Comparison of ENCODE assay signal across 8 mouse cellular contexts in genomic region chr13:30974247-30974630, GRCm38 (mm10). TPM values are rescaled to one million over a fixed set of nuclear protein-coding genes. Genes with fewer than 3 reads are reported as not detected.
DNase-seq lines count a peak whose midpoint lies in the region; ATAC-seq and TF ChIP-seq lines count a peak whose summit lies in the region.

No protein-coding gene starts in this region.

- no peaks in the 10 kb centered on the region for H3K27me3 ChIP-seq in heart, embryonic 12.5 days (replicated peaks)
- H3K27me3 ChIP-seq in forebrain, postnatal 0 days (ENCODE audit: insufficient read depth, low read length), result no peaks in the 10 kb centered on the region
- H3K27me3 ChIP-seq in lung, postnatal 0 days (replicated peaks; ENCODE audit: insufficient read depth, low read length), result no peaks in the 10 kb centered on the region

- peak overlapping the region; percentile 82 for H3K27ac ChIP-seq in heart, embryonic 12.5 days (ENCODE audit: poor library complexity, severe bottlenecking)
- H3K27ac ChIP-seq in ES-E14 (ENCODE audit: insufficient read depth, low read depth, low read length, poor library complexity, severe bottlenecking), result no peak overlapping the region
- H3K27ac ChIP-seq in forebrain, postnatal 0 days (ENCODE audit: low read depth, low read length), result peak overlapping the region; percentile 85; the same call in 1 of the 2 replicates
- peak overlapping the region; percentile 88; the same call in 1 of the 2 replicates for H3K27ac ChIP-seq in lung, postnatal 0 days (ENCODE audit: low read length)

- in situ Hi-C loops in ES-E14 (cut with MboI; ENCODE audit: low sequenced_read_pairs in 2 of 2, unreplicated experiment in 2 of 2), result no loop called here

- ATAC-seq in heart, embryonic 12.5 days (ENCODE audit: insufficient number of reproducible peaks, low FRiP score), result 0 out of 2 replicates have a peak, but pooled peaks have one; percentile 16
- ATAC-seq in forebrain, postnatal 0 days, result peak; percentile 36
- ATAC-seq in lung, postnatal 0 days, result peak; percentile 50; the same call in 1 of the 2 replicates

- peaks cover 16% of the 10 kb centered on the region for H3K4me1 ChIP-seq in heart, embryonic 12.5 days (replicated peaks)
- H3K4me1 ChIP-seq in ES-E14 (ENCODE audit: control insufficient read depth in 2 of 2, insufficient read depth in 2 of 2, low read length in 2 of 2, poor library complexity in 1 of 2), result peaks cover 0 to 2% of the 10 kb centered on the region in 2 experiments; a peak in 1 of 4 replicates
- peaks cover 12% of the 10 kb centered on the region; the same call in 1 of the 2 replicates for H3K4me1 ChIP-seq in forebrain, postnatal 0 days (ENCODE audit: insufficient read depth)
- 0 out of 2 replicates have a peak, but pooled peaks cover 3% of the 10 kb centered on the region for H3K4me1 ChIP-seq in lung, postnatal 0 days (ENCODE audit: insufficient read depth, low read depth, low read length)

- DNase-seq in heart, adult 8-10 months (ENCODE audit: low spot score), result no peak
- no peak for DNase-seq in ES-E14 (ENCODE audit: low read depth, low spot score)
- DNase-seq in forebrain, postnatal 0 days, result no peak
- no peak for DNase-seq in lung, postnatal 0 days (ENCODE audit: low spot score)
- no peak for DNase-seq in gastrocnemius, adult 8-10 months (ENCODE audit: low spot score in 2 of 2)
- no peak for DNase-seq in thymus, postnatal 0 days (ENCODE audit: low spot score)
- no peak for DNase-seq in yolk sac, embryonic 10.5 days (ENCODE audit: low spot score)

- no peaks in the 10 kb centered on the region for H3K9me3 ChIP-seq in heart, embryonic 12.5 days (replicated peaks)
- H3K9me3 ChIP-seq in ES-E14 (ENCODE audit: control insufficient read depth, insufficient read depth, low read depth, low read length), result no peaks in the 10 kb centered on the region
- no peaks in the 10 kb centered on the region for H3K9me3 ChIP-seq in forebrain, postnatal 0 days (ENCODE audit: low read length)
- H3K9me3 ChIP-seq in lung, postnatal 0 days (ENCODE audit: low read length), result no peaks in the 10 kb centered on the region

- H3K36me3 ChIP-seq in heart, embryonic 12.5 days, result no peaks in the 10 kb centered on the region
- no peaks in the 10 kb centered on the region for H3K36me3 ChIP-seq in ES-E14 (ENCODE audit: control insufficient read depth, insufficient read depth, low read length, poor library complexity, severe bottlenecking)
- H3K36me3 ChIP-seq in forebrain, postnatal 0 days (ENCODE audit: insufficient read depth), result no peaks in the 10 kb centered on the region
- no peaks in the 10 kb centered on the region for H3K36me3 ChIP-seq in lung, postnatal 0 days (ENCODE audit: insufficient read depth, low read length)

- H3K4me3 ChIP-seq in heart, embryonic 12.5 days, result peak overlapping the region; percentile 80
- peak overlapping the region; percentile 81 to 89 for H3K4me3 ChIP-seq in ES-E14 (ENCODE audit: insufficient read depth in 1 of 2, low read depth in 1 of 2, low read length in 2 of 2, poor library complexity in 1 of 2, severe bottlenecking in 1 of 2)
- H3K4me3 ChIP-seq in forebrain, postnatal 0 days (ENCODE audit: low read depth, low read length), result peak overlapping the region; percentile 95
- peak overlapping the region; percentile 93 for H3K4me3 ChIP-seq in lung, postnatal 0 days (ENCODE audit: low read depth, low read length)

- no peak for TF ChIP-seq CTCF in forebrain, postnatal 0 days (IDR thresholded peaks at IDR 0.05; ENCODE audit: low read depth)
- TF ChIP-seq CTCF in lung, postnatal 0 days (IDR thresholded peaks at IDR 0.05), result no peak

- peak overlapping the region; percentile 71 for H3K4me2 ChIP-seq in heart, embryonic 12.5 days
- peak overlapping the region; percentile 65 for H3K4me2 ChIP-seq in forebrain, postnatal 0 days (ENCODE audit: low read depth)
- peak overlapping the region; percentile 59 for H3K4me2 ChIP-seq in lung, postnatal 0 days (replicated peaks; ENCODE audit: low read depth, low read length)

- WGBS in heart, embryonic 12.5 days, result 21% methylated on average over 5 of the region's 5 CpGs
- 24% methylated on average over 5 of the region's 5 CpGs for WGBS in forebrain, postnatal 0 days
- 27% methylated on average over 5 of the region's 5 CpGs for WGBS in lung, postnatal 0 days

- H3K9ac ChIP-seq in heart, embryonic 12.5 days, result peak overlapping the region; percentile 89
- peak overlapping the region; percentile 79; the same call in 1 of the 2 replicates for H3K9ac ChIP-seq in ES-E14 (ENCODE audit: insufficient read depth, low read depth, low read length, poor library complexity, severe bottlenecking)
- H3K9ac ChIP-seq in forebrain, postnatal 0 days, result peak overlapping the region; percentile 98
- H3K9ac ChIP-seq in lung, postnatal 0 days (replicated peaks; ENCODE audit: low read depth), result peak overlapping the region; percentile 93

- no peak for TF ChIP-seq EP300 in lung, postnatal 0 days (IDR thresholded peaks at IDR 0.05)

TF ChIP-seq in ES-E14, 5 proteins besides CTCF, POLR2A, EP300 and RAD21:
- no peak for TF ChIP-seq ZNF384 (IDR thresholded peaks at IDR 0.05; ENCODE audit: low read depth, low read length)
- TF ChIP-seq ZC3H11A (IDR thresholded peaks at IDR 0.05; ENCODE audit: borderline replicate concordance, low read depth, low read length), result no peak
- no peak for TF ChIP-seq MAFK (IDR thresholded peaks at IDR 0.05; ENCODE audit: insufficient read depth, low read depth, low read length)
- no peak for TF ChIP-seq CHD2 (IDR thresholded peaks at IDR 0.05; ENCODE audit: low read depth, low read length)
- TF ChIP-seq HCFC1 (IDR thresholded peaks at IDR 0.05; ENCODE audit: borderline replicate concordance, insufficient read depth, low read length), result no peak

RNA-seq across cellular contexts. Expression of gene Gm5447, which starts 0.2 kb away (rescaled TPM):
- not detected in 2 replicates for polyA plus RNA-seq in heart, embryonic 12.5 days (2016; fragmentation: Nextera tagmentation; extraction: Ambion mirVana)
- total RNA-seq in heart, adult 8-10 months (2022), result not detected
- total RNA-seq in ES-E14 (2012; rRNA removed), result 0.11 TPM in 1 of 2 replicates, not detected in the other
- total RNA-seq in forebrain, postnatal 0 days (2014; rRNA removed), result not detected in 2 replicates
- 0.08 TPM in 1 of 2 replicates, not detected in the other for polyA plus RNA-seq in forebrain, postnatal 0 days (2015; fragmentation: Nextera tagmentation; extraction: Ambion mirVana)
- 0.06 and 0.30 TPM in 2 replicates for polyA plus RNA-seq in lung, postnatal 0 days (2015; fragmentation: Nextera tagmentation; extraction: Ambion mirVana)
- total RNA-seq in gastrocnemius, adult 8-10 months (2022), result under 1 TPM in 1 of 4 experiments, not detected in 3; 0.27 TPM
- polyA plus RNA-seq in thymus, postnatal 0 days (2015; fragmentation: Nextera tagmentation; extraction: Ambion mirVana), result not detected in 2 replicates

RNA-seq across cellular contexts. Expression of gene Exoc2, which starts 0.3 kb away (rescaled TPM):
- polyA plus RNA-seq in heart, embryonic 12.5 days (2016; fragmentation: Nextera tagmentation; extraction: Ambion mirVana), result 26.8 and 28.2 TPM in 2 replicates
- 10 to 100 TPM; 13.1 to 17.2 (median 15.6) TPM for total RNA-seq in heart, adult 8-10 months (2022)
- 22.4 and 22.8 TPM in 2 replicates for total RNA-seq in ES-E14 (2012; rRNA removed)
- total RNA-seq in forebrain, postnatal 0 days (2014; rRNA removed), result 69.5 and 76.2 TPM in 2 replicates
- polyA plus RNA-seq in forebrain, postnatal 0 days (2015; fragmentation: Nextera tagmentation; extraction: Ambion mirVana), result 37.6 and 44.0 TPM in 2 replicates
- polyA plus RNA-seq in lung, postnatal 0 days (2015; fragmentation: Nextera tagmentation; extraction: Ambion mirVana), result 17.1 and 21.3 TPM in 2 replicates
- total RNA-seq in gastrocnemius, adult 8-10 months (2022), result 10 to 100 TPM; 13.9 to 17.2 (median 14.5) TPM
- polyA plus RNA-seq in thymus, postnatal 0 days (2015; fragmentation: Nextera tagmentation; extraction: Ambion mirVana), result 48.5 and 52.2 TPM in 2 replicates

RNA-seq across cellular contexts. Expression of gene Hus1b, which starts 26.7 kb away (rescaled TPM):
- not detected in 2 replicates for polyA plus RNA-seq in heart, embryonic 12.5 days (2016; fragmentation: Nextera tagmentation; extraction: Ambion mirVana)
- total RNA-seq in heart, adult 8-10 months (2022), result under 1 TPM in 3 of 4 experiments, not detected in 1; 0.28 to 0.55 (median 0.35) TPM
- total RNA-seq in ES-E14 (2012; rRNA removed), result 4.5 and 4.8 TPM in 2 replicates
- total RNA-seq in forebrain, postnatal 0 days (2014; rRNA removed), result 0.77 and 1.3 TPM in 2 replicates
- polyA plus RNA-seq in forebrain, postnatal 0 days (2015; fragmentation: Nextera tagmentation; extraction: Ambion mirVana), result 0.13 TPM in 1 of 2 replicates, not detected in the other
- polyA plus RNA-seq in lung, postnatal 0 days (2015; fragmentation: Nextera tagmentation; extraction: Ambion mirVana), result 0.19 TPM in 1 of 2 replicates, not detected in the other
- total RNA-seq in gastrocnemius, adult 8-10 months (2022), result under 1 TPM in 1 of 4 experiments, not detected in 3; 0.32 TPM
- polyA plus RNA-seq in thymus, postnatal 0 days (2015; fragmentation: Nextera tagmentation; extraction: Ambion mirVana), result 0.22 and 0.28 TPM in 2 replicates
